Mouse (Mus musculus) adrenal gland, postnatal 25 days (tissue): ENCODE data around the gene Epn3. TPM values are rescaled to one million over a fixed set of nuclear protein-coding genes. Genes with fewer than 3 reads are reported as not detected.
A peak's percentile ranks its signal among the peaks of the same experiment; 100 is the strongest.

ENCODE experiments used
- DNase-seq: peaks from one replicate; pipeline ENCODE4 v3.0.0; 2021; ENCODE audit warnings: mixed read lengths
- total RNA-seq: library from RNA; stranded (reverse); gene quantifications from 2 replicates; pipeline ENCODE4 v1.2.3, GENCODE M21; 2021

Epn3 gene
- total RNA-seq, 1 experiment from 2014 or later, result 14.6 TPM

GRCm38 (mm10) chr11:94495415-94495814 is 4.4 kb downstream of the Epn3 start:
- no peak for DNase-seq

GRCm38 (mm10) chr11:94491749-94492099 is 8.1 kb downstream of the Epn3 start:
- DNase-seq, result no peak

- peak; percentile 46 for DNase-seq
Measured at GRCm38 (mm10) chr11:94491035-94491748, 8.6 kb downstream of the Epn3 start.

GRCm38 (mm10) chr11:94489745-94490144 is 10.0 kb downstream of the Epn3 start:
- DNase-seq, result no peak

- DNase-seq, result no peak
Measured at GRCm38 (mm10) chr11:94488767-94489533, 10.8 kb downstream of the Epn3 start.

- DNase-seq, result peak; percentile 86
Measured at GRCm38 (mm10) chr11:94486001-94486400, 13.8 kb downstream of the Epn3 start, which contains the start of gene Spata20. Spata20 (minus strand) TSS chr11:94486179.

- DNase-seq, result no peak
Measured at GRCm38 (mm10) chr11:94485223-94485622, 14.6 kb downstream of the Epn3 start.

GRCm38 (mm10) chr11:94484636-94485035 is 15.1 kb downstream of the Epn3 start:
- DNase-seq, result no peak

GRCm38 (mm10) chr11:94483921-94484320 is 15.9 kb downstream of the Epn3 start:
- no peak for DNase-seq

- DNase-seq, result no peak
Measured at GRCm38 (mm10) chr11:94483436-94483835, 16.3 kb downstream of the Epn3 start.

- no peak for DNase-seq
Measured at GRCm38 (mm10) chr11:94482738-94483137, 17.0 kb downstream of the Epn3 start.

GRCm38 (mm10) chr11:94481963-94482362 is 17.8 kb downstream of the Epn3 start:
- no peak for DNase-seq

- no peak for DNase-seq
Measured at GRCm38 (mm10) chr11:94480382-94480781, 19.4 kb downstream of the Epn3 start.

GRCm38 (mm10) chr11:94477651-94478050 is 22.1 kb downstream of the Epn3 start:
- no peak for DNase-seq

- DNase-seq, result no peak
Measured at GRCm38 (mm10) chr11:94475722-94476121, 24.1 kb downstream of the Epn3 start.

- DNase-seq, result no peak
Measured at GRCm38 (mm10) chr11:94474544-94474910, 25.2 kb downstream of the Epn3 start.

GRCm38 (mm10) chr11:94473707-94474543 is 25.8 kb downstream of the Epn3 start, which contains the start of gene Cacna1g:
Cacna1g (minus strand) TSS chr11:94474198.
- DNase-seq, result peak; percentile 92

GRCm38 (mm10) chr11:94472916-94473706 is 26.7 kb downstream of the Epn3 start:
- DNase-seq, result no peak

GRCm38 (mm10) chr11:94472585-94472915 is 27.2 kb downstream of the Epn3 start:
- no peak for DNase-seq

- DNase-seq, result no peak
Measured at GRCm38 (mm10) chr11:94471740-94472584, 27.8 kb downstream of the Epn3 start.

GRCm38 (mm10) chr11:94470391-94470790 is 29.4 kb downstream of the Epn3 start:
- DNase-seq, result no peak
